27 mouse cellular contexts compared by ENCODE assay signal in the genomic region with DNA sequence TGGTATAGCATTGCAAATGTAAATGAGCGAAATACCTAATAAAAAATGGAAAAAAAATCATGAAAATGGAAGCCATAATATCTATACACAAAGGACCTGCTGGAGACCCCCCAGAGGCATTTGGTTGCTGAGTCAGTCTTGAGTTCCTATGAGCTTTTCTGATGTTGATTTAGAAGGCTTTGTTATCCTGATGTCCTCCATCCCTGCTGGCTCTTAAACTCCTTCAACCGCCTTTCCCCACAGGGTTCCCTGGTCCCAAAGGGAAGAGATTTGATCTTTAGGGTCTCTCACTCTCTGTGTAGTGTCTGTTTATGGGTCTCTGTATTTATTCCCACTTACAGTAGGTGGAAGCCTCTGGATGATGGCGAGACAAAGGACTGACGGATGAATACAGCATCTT.
"Had no signal": no experiment of that assay in that cellular context is flagged by ENCODE, and none has a peak within 500 bp of the region (broad histone marks: within the 10 kb centered on the region; RNA-seq: fewer than 3 reads in every experiment).

No protein-coding gene starts in this region.

- H3K9ac ChIP-seq: heart, embryonic 13.5 days; heart, embryonic 15.5 days; hindbrain, embryonic 13.5 days; hindbrain, embryonic 15.5 days; kidney, embryonic 15.5 days; limb, embryonic 12.5 days; liver, embryonic 13.5 days had no signal

- ATAC-seq: hindbrain, postnatal 0 days; intestine, embryonic 16.5 days had no signal

- DNase-seq: gastrocnemius, postnatal 14 days; gastrocnemius, postnatal 36 days; heart, adult 11 months; heart, adult 2 months; heart, postnatal 14 days; heart, postnatal 36 days; kidney, adult 11 months; kidney, adult 2 months; kidney, adult 9 months; kidney, postnatal 14 days; kidney, postnatal 36 days; layer of hippocampus, adult 9-11 months; layer of hippocampus, postnatal 36 days; liver; liver, embryonic 13.5 days had no signal

- H3K27ac ChIP-seq: heart, adult 2 months; heart, embryonic 13.5 days; heart, embryonic 15.5 days; hindbrain, embryonic 13.5 days; hindbrain, embryonic 15.5 days; hindbrain, postnatal 0 days; kidney, embryonic 15.5 days; kidney, postnatal 0 days; limb, embryonic 10.5 days; limb, embryonic 12.5 days; liver, embryonic 13.5 days had no signal

- H3K9me3 ChIP-seq: heart, embryonic 13.5 days; heart, embryonic 15.5 days; hindbrain, embryonic 13.5 days; hindbrain, embryonic 15.5 days; kidney, embryonic 15.5 days; limb, embryonic 10.5 days; limb, embryonic 12.5 days; liver, embryonic 13.5 days had no signal

- H3K4me2 ChIP-seq: heart, embryonic 11.5 days; heart, embryonic 13.5 days; heart, embryonic 15.5 days; hindbrain, embryonic 13.5 days; hindbrain, embryonic 15.5 days; kidney, embryonic 15.5 days; limb, embryonic 12.5 days; liver, embryonic 11.5 days; liver, embryonic 13.5 days had no signal

- H3K36me3 ChIP-seq: heart, embryonic 13.5 days; heart, embryonic 15.5 days; hindbrain, embryonic 13.5 days; hindbrain, embryonic 15.5 days; kidney, embryonic 15.5 days; limb, embryonic 10.5 days; limb, embryonic 12.5 days; liver, embryonic 13.5 days had no signal

- H3K27me3 ChIP-seq: heart, embryonic 13.5 days; heart, embryonic 15.5 days; hindbrain, embryonic 13.5 days; hindbrain, embryonic 15.5 days; kidney, embryonic 15.5 days; limb, embryonic 12.5 days; liver, embryonic 13.5 days had no signal

- H3K4me3 ChIP-seq: heart, adult 2 months; heart, embryonic 13.5 days; heart, embryonic 15.5 days; hindbrain, embryonic 13.5 days; hindbrain, embryonic 15.5 days; kidney, embryonic 15.5 days; limb, embryonic 10.5 days; limb, embryonic 12.5 days; liver, embryonic 13.5 days had no signal

- H3K4me1 ChIP-seq: heart, embryonic 13.5 days; heart, embryonic 15.5 days; hindbrain, embryonic 13.5 days; hindbrain, embryonic 15.5 days; kidney, embryonic 15.5 days; limb, embryonic 10.5 days; limb, embryonic 12.5 days; liver, embryonic 13.5 days had no signal
